Mouse (Mus musculus) brown adipose tissue, adult 24 weeks (tissue): ENCODE measurements around the gene Dpy19l3. TPM values are rescaled to one million over a fixed set of nuclear protein-coding genes. Genes with fewer than 3 reads are reported as not detected.

Experiments used
- H3K27ac ChIP-seq: fragments of 200-500 bp; replicated peaks from 2 replicates; pipeline ENCODE4 v1.5.1; 2012; ENCODE audit warnings: low read depth, mild to moderate bottlenecking, low read length
- H3K4me1 ChIP-seq: fragments of 200-500 bp; 2 replicates; pipeline ENCODE4 v1.6.1; 2012; ENCODE audit warnings: low read length, mixed read lengths; ENCODE audit not compliant: control insufficient read depth, insufficient read depth, insufficient read length
- H3K4me3 ChIP-seq: fragments of 200-500 bp; 2 replicates; pipeline ENCODE4 v1.5.1; 2012; ENCODE audit warnings: low read depth, mild to moderate bottlenecking, low read length, moderate library complexity; ENCODE audit not compliant: insufficient read depth
- polyA plus RNA-seq: library from polyadenylated mRNA; stranded (reverse); fragments of >200 nt; gene quantifications from 2 replicates; pipeline ENCODE4 v1.2.4, GENCODE M21; 2012; ENCODE audit not compliant: missing spikeins, insufficient read depth, insufficient read length

Dpy19l3 gene
- polyA plus RNA-seq, 1 experiment = 1.5 TPM

DNA sequence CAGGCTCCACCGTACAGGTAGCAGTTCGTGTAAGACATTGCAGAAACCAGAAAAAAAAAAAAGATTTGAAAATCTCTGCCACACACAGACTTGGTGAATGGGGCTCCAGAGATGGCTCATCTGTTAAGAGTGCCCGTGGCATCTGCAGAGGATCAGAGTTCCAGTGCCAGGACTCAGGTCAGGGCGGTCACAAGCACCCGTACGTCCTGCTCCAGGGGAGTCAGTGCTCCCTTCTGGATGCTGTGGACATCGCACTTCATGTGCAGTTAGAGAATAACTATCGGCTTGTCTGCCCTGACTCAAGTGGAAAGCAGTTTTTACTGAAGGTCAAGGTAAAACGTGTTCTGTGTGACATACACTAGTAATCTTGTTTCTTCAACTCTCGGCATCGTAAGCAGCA lies 10.2 kb upstream of the Dpy19l3 start:
- H3K27ac ChIP-seq = no peak overlapping the region
- no peaks in the 10 kb centered on the region for H3K4me1 ChIP-seq
- H3K4me3 ChIP-seq = no peak overlapping the region

- H3K4me3 ChIP-seq = no peak overlapping the region
- H3K4me1 ChIP-seq = no peaks in the 10 kb centered on the region
- H3K27ac ChIP-seq = no peak overlapping the region
These were observed 7.5 kb upstream of the Dpy19l3 start for GRCm38 (mm10) chr7:35761801-35762200.

- Histone ChIP-seq H3K4me1 (no peaks in the 10 kb centered on the region; the same call in 1 of the 2 replicates), H3K27ac (no peak overlapping the region), H3K4me3 (no peak overlapping the region)
These were observed 5.3 kb upstream of the Dpy19l3 start for GRCm38 (mm10) chr7:35759602-35760001.

- no peak overlapping the region for H3K27ac ChIP-seq
- no peak overlapping the region for H3K4me3 ChIP-seq
- no peaks in the 10 kb centered on the region; the same call in 1 of the 2 replicates for H3K4me1 ChIP-seq
These were observed 2.5 kb upstream of the Dpy19l3 start for GRCm38 (mm10) chr7:35756510-35757440.

DNA sequence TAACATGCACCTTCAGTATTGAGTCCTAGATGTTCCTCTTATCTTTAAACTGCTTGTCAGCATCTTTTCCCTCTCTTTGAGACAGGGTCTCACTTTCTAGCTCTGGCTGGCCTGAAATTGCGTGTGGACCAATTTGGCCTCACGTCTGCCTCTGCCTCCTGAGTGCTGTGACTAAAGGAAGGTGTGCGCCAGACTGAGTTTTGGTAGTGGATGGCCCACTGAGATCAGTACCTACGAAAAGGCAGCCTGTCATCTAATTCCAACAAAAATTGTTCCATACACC lies 573 bp upstream of the Dpy19l3 start:
- Histone ChIP-seq H3K27ac (peak overlapping the region; percentile 35; the same call in 1 of the 2 replicates), H3K4me1 (no peaks in the 10 kb centered on the region; the same call in 1 of the 2 replicates), H3K4me3 (peak overlapping the region; percentile 85)

GRCm38 (mm10) chr7:35753319-35754032 lies 778 bp downstream of the Dpy19l3 start:
- Histone ChIP-seq H3K4me1 (no peaks in the 10 kb centered on the region; the same call in 1 of the 2 replicates), H3K4me3 (peak overlapping the region; percentile 85), H3K27ac (no peak overlapping the region)

DNA sequence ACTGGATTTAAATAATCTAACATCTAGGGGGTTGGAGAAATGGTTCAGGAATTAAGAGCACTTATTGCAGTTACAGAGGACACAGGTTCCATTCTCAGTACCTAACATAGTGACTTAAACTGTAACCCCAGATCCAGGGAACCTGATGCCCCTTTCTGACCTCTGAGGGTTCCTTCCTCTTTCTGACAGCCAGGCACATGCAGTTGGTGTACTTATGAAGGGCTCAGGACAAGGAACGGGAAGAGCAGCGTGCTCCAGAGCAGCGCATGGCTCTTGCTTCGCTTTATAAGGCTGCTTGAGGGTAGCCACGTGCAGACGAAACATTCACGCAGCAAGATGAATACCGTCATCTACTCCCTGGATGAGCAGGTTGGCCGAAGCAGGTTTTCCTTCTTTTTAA lies 3.4 kb downstream of the Dpy19l3 start:
- Histone ChIP-seq H3K4me3 (no peak overlapping the region), H3K27ac (no peak overlapping the region)

DNA sequence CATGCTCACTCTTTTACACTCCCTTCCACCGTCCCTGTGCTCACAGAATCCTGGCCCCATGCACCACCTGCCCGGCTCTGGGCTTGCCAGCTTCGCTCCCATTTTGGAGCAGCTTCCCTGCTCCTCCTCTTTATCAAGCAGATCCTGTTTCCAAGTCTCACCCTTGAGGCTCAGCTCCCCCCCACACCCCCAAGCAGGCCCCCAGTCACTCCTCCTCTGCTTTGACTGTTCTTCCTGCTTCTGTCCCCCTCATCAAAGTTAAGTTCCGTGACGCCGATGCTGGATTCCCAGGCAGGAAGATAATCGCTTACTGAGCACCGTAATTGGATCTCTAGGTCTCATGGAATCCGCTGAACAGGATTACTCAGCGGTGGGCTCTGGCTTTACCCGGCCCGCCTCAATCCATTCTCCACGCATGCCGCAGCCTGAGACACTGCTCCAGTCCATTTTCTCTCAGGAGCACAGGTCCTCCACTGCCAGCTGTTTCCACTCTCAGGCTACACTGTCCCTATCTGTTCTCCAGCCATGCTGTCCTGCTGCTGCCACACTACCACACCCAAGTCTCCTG lies 6.8 kb downstream of the Dpy19l3 start:
- Histone ChIP-seq H3K4me1 (no peaks in the 10 kb centered on the region), H3K4me3 (no peak overlapping the region), H3K27ac (no peak overlapping the region)

More for the DNA sequence above, 3.4 kb downstream of the Dpy19l3 start:
- H3K4me1 ChIP-seq = no peaks in the 10 kb centered on the region; the same call in 1 of the 2 replicates

- Histone ChIP-seq H3K4me1 (no peaks in the 10 kb centered on the region), H3K4me3 (no peak overlapping the region), H3K27ac (no peak overlapping the region)
These were observed 7.4 kb downstream of the Dpy19l3 start for GRCm38 (mm10) chr7:35746686-35747396.

GRCm38 (mm10) chr7:35745281-35745702 lies 9.0 kb downstream of the Dpy19l3 start:
- Histone ChIP-seq H3K4me1 (no peaks in the 10 kb centered on the region), H3K27ac (no peak overlapping the region), H3K4me3 (no peak overlapping the region)

- Histone ChIP-seq H3K4me3 (no peak overlapping the region), H3K27ac (no peak overlapping the region)
These were observed 9.5 kb downstream of the Dpy19l3 start for GRCm38 (mm10) chr7:35744771-35745170.

DNA sequence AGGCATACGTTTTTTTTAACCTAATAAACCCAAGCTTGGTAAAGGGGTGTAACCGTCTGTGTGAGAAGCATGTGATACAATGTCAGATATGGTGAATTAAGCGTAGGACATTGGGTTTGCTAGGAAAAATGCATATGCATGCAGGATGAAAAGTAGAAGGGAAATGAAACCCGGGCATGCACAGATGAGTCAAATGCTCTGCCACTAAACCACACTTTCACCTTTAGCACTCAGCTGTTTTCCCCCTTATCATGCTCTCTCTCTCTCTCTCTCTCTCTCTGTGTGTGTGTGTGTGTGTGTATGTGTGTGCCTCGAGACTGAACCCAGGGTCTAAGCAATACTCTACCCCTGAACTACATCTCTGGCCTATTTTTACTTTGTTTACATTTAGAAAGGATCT lies 11.9 kb downstream of the Dpy19l3 start:
- no peak overlapping the region for H3K4me3 ChIP-seq
- H3K27ac ChIP-seq = no peak overlapping the region
- H3K4me1 ChIP-seq = no peaks in the 10 kb centered on the region

More at GRCm38 (mm10) chr7:35744771-35745170, 9.5 kb downstream of the Dpy19l3 start:
- no peaks in the 10 kb centered on the region for H3K4me1 ChIP-seq

DNA sequence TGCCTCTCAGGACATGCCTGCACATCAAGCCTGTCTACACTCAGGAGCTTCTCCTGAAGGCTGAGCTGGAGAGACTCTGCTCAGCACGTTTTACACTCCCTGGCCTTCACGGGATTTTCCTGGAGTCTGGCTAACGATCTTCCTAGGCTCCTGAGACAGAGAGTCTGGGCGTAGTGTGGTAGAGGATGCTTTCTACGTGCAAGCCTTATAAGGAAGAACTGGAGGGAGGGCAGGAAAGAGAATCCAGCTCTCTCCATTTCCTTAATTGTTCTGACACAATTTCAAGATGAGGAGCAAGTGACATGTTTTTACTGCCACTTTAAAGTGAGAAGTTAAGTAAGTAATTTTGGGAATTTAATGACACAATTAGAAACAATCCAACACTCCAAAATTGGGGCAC lies 12.4 kb downstream of the Dpy19l3 start:
- Histone ChIP-seq H3K4me1 (no peaks in the 10 kb centered on the region), H3K27ac (no peak overlapping the region), H3K4me3 (no peak overlapping the region)

DNA sequence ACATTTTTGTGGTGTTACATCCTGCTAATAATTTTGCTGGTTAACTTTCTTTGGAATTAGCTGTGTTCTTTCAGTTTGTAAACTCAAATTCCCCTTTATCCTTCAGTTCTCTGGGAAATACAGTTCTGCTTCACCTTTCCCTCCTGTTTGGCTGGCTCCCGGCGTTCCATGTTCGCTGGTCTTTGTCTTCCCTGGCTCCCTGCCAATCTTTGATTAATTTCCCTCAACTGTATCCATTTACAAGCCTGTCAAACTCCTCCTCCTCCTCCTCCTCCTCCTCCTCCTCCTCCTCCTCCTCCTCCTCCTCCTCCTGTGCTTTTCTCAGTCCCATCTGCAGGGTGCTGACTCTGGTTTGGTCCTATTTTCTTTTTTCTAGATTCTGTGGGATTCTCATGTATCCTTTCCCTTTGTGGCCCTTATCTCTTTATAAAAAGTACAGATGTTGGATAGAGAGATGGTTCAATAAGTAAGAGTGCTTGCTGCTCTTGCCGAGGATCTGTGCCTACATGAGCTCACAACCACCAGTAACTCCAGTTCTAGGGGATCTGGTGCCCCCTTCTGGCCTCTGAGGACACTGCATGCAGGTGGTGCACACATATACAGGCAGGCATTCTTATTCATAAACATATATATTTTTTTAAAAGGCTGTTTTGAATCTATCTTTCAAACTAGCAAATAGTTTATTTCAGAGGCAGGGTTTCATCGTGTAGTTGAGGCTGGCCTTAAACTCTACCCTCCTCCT lies 13.6 kb downstream of the Dpy19l3 start:
- Histone ChIP-seq H3K27ac (no peak overlapping the region), H3K4me1 (no peaks in the 10 kb centered on the region), H3K4me3 (no peak overlapping the region)
